Mouse (Mus musculus) stomach, postnatal 0 days (tissue): ENCODE results near the gene Rps6kb2. TPM values are rescaled to one million over a fixed set of nuclear protein-coding genes. Genes with fewer than 3 reads are reported as not detected.
"Not testable (repeated sequence)": the region's sequence is repeated elsewhere in the genome, so short reads cannot be mapped to it uniquely, and the experiment has no call there.

Experiments
- ATAC-seq: fragments of 200-750 bp; cut with Nextera tagmentation; 2 replicates; pipeline ENCODE4 v1.8.0; 2017; ENCODE audit not compliant: low FRiP score, low TSS enrichment
- DNase-seq: peaks from one replicate; pipeline ENCODE4 v3.0.0-alpha.2; 2016; ENCODE audit warnings: low spot score
- H3K27ac ChIP-seq: fragments of 300-500 bp; sonication (generic); replicated peaks from 2 replicates; pipeline ENCODE4 v1.5.1; 2014; ENCODE audit warnings: mild to moderate bottlenecking, control low read depth
- H3K27me3 ChIP-seq: fragments of 300-500 bp; sonication (generic); 2 replicates; pipeline ENCODE4 v1.6.1; 2014; ENCODE audit warnings: low read length; ENCODE audit not compliant: control insufficient read depth, insufficient read depth
- H3K36me3 ChIP-seq: fragments of 300-500 bp; sonication (generic); 2 replicates; pipeline ENCODE4 v1.6.1; 2014; ENCODE audit warnings: low read length, mixed read lengths; ENCODE audit not compliant: control insufficient read depth, insufficient read depth
- H3K4me1 ChIP-seq: fragments of 300-500 bp; sonication (generic); replicated peaks from 2 replicates; pipeline ENCODE4 v1.6.1; 2014; ENCODE audit warnings: antibody characterized with exemption; ENCODE audit not compliant: control insufficient read depth, insufficient read depth
- H3K4me2 ChIP-seq: fragments of 300-500 bp; sonication (generic); replicated peaks from 2 replicates; pipeline ENCODE4 v1.6.1; 2014; ENCODE audit warnings: low read depth, mild to moderate bottlenecking, control low read depth, moderate library complexity
- H3K4me3 ChIP-seq: fragments of 300-500 bp; sonication (generic); 2 replicates; pipeline ENCODE4 v1.5.1; 2014; ENCODE audit warnings: low read depth, low read length, control low read depth
- H3K9ac ChIP-seq: fragments of 300-500 bp; sonication (generic); 2 replicates; pipeline ENCODE4 v1.6.1; 2014; ENCODE audit warnings: mild to moderate bottlenecking, low read length, control low read depth, mixed read lengths
- H3K9me3 ChIP-seq: fragments of 300-500 bp; sonication (generic); 2 replicates; pipeline ENCODE4 v1.6.1; 2016; ENCODE audit warnings: low read length; ENCODE audit not compliant: control insufficient read depth
- CTCF ChIP-seq: IDR thresholded peaks from 2 replicates; pipeline ENCODE4 v1.5.1; 2016; ENCODE audit warnings: antibody characterized with exemption, low read depth, mild to moderate bottlenecking, moderate library complexity
- EP300 ChIP-seq: optimal IDR thresholded peaks from 2 replicates; pipeline ENCODE3; 2016; ENCODE audit warnings: antibody characterized with exemption
- WGBS: fragments of 180-500 bp; shearing (Covaris S2); extraction: QIAGEN DNeasy Blood & Tissue Kit; methylation state at CpG from one replicate; pipeline ENCODE4 v1.1.7; 2014; 5-methylcytosine and 5-hydroxymethylcytosine counted together
- polyA plus RNA-seq: library from polyadenylated mRNA; unstranded; fragments of >200 nt; fragmentation: Nextera tagmentation; extraction: Ambion mirVana; gene quantifications from 2 replicates; pipeline ENCODE4 v1.2.1, GENCODE M21; 2015

Gene Rps6kb2
- polyA plus RNA-seq, 1 experiment from 2014 or later: 41.1 TPM

DNA sequence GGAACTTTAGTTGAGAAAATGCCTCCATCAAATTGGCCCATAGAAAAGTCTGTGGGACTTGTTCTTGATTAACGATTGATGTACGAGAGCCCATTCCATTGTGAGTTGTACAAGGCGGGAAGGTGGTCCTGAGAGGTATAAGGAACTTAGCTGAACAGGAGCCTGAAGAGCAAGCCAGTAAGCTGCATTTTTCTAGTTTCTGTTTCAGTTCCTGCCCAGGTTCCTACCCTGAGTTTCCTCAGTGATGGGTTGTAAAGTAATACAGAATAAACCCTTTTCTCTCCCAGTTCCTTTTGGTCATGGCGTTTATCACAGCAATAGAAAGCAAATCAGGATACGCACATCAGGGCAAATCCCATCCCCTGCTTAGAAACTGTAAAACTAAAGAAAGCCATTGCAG is 25.2 kb downstream of the Rps6kb2 start:
- H3K4me3 ChIP-seq: no peak overlapping the region
- no peak overlapping the region for H3K4me2 ChIP-seq
- H3K9ac ChIP-seq: no peak overlapping the region
- no peak for ATAC-seq
- no peaks in the 10 kb centered on the region for H3K9me3 ChIP-seq
- no peak overlapping the region for H3K27ac ChIP-seq
- DNase-seq: no peak
- no peaks in the 10 kb centered on the region for H3K36me3 ChIP-seq
- TF ChIP-seq CTCF: no peak
- TF ChIP-seq EP300: no peak
- H3K27me3 ChIP-seq: no peaks in the 10 kb centered on the region
- no peaks in the 10 kb centered on the region for H3K4me1 ChIP-seq
- WGBS: 76% methylated on average over 5 of the region's 5 CpGs

DNA sequence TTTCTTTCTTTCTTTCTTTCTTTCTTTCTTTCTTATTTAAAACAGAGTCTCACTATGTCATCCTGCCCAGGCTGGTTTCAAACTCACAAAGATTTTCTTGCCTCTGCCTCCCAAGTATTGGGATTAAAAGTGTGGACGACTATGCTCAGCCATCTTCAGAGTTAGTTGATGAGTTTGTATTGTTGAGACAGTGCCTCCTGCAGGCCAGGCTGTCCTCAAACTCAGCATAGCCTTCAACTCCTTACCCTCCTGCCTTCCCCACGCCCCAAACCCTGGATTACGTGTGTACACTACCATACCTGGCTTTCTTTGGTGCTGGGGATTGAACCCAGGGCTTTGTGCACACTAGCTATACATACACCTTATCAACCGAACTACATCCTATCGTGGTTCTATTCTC is 26.7 kb downstream of the Rps6kb2 start:
- no peaks in the 10 kb centered on the region for H3K27me3 ChIP-seq
- no peak for ATAC-seq
- WGBS: 80% methylated on average over 5 of the region's 5 CpGs
- H3K36me3 ChIP-seq: peaks cover 6% of the 10 kb centered on the region
- no peak overlapping the region for H3K4me3 ChIP-seq
- TF ChIP-seq CTCF (peak; percentile 31), EP300 (no peak)
- H3K9ac ChIP-seq: no peak overlapping the region
- H3K9me3 ChIP-seq: no peaks in the 10 kb centered on the region
- H3K4me1 ChIP-seq: no peaks in the 10 kb centered on the region
- no peak overlapping the region for H3K4me2 ChIP-seq
- no peak for DNase-seq
- no peak overlapping the region for H3K27ac ChIP-seq

DNA sequence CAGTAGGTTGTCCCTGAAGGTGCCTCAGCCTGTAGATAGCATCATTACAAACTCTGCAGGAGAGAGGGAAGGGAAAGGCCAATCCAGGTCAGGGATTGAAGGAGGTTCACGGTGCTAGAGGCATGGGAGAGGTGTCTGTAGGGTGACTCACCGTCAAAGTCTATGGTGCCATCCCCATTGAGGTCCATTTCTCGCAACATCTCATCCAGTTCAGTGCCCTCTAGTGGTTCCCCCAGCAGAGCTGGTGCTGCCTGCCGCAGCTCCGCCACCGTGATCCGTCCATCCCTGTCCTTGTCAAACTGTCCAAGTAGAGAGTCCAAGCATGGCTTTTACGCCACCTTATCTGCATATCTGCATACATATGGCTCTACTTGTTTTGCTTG is 27.2 kb downstream of the Rps6kb2 start:
- H3K9ac ChIP-seq, H3K4me3 ChIP-seq, H3K36me3 ChIP-seq, H3K9me3 ChIP-seq, DNase-seq, H3K27me3 ChIP-seq, H3K27ac ChIP-seq, H3K4me1 ChIP-seq, H3K4me2 ChIP-seq: not testable (repeated sequence)
- ATAC-seq: peak; percentile 53
- WGBS: 10% methylated on average over 7 of the region's 8 CpGs
- TF ChIP-seq CTCF: peak; percentile 61

DNA sequence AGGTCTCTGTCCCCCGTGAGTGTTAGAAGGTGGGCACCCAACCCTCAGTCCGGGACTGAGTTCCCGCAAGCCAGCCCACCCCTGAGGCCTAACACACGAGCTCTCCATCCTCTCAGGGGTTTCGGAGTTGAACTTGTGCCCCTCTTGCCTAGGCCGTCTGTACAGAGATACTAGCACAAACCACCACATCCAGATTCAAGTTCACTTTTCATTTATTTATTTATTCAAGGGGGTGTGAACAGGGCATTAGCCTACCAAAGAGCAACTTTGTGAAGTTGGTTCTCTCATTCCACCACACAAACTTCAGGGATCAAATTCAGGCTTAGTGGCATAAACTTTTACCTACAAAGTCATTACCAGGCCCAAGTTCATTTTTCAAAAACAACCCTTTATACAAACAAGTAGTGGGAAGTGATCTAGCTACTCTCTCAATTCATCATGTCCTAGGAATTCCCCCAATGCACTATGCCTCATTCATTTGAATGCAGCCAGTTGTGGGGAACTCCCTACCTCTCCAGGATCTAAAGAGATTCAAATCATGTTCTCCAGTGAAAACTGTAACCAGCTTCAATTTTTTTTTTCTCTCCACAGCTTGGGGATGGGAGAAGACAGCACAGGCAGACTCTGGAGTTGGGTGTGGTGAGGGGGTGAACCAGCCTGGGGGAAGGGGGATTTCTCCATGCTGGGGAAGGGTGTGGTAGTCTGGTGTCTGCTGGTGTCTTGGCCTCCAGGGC is 27.8 kb downstream of the Rps6kb2 start:
- not testable (repeated sequence) for H3K9ac ChIP-seq, DNase-seq, H3K27me3 ChIP-seq, ATAC-seq, H3K4me1 ChIP-seq, H3K27ac ChIP-seq, H3K36me3 ChIP-seq, H3K4me2 ChIP-seq, H3K4me3 ChIP-seq, H3K9me3 ChIP-seq
- WGBS: 78% methylated on average over 6 of the region's 6 CpGs

DNA sequence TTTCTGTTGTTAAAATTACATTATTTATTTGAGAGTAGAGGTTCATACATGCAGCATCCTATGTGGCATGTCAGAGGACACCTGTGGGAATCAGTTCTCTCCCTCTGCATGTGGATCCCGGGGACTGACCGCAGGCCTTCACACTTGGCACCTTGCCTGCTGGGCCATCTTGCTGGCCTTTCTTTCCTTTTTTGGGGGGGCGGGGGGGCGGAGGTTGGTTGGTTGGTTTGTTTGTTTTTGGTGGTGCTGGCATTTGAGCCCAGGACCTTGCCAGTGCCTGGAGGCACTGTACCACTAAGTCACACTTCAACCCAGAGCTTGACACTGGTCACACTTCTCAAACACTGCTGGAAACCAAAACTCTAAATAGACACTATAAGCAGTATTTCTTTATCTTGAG is 28.8 kb downstream of the Rps6kb2 start:
- Histone ChIP-seq H3K4me2 (no peak overlapping the region), H3K4me3 (no peak overlapping the region), H3K27ac (no peak overlapping the region), H3K4me1 (no peaks in the 10 kb centered on the region), H3K9ac (no peak overlapping the region), H3K27me3 (no peaks in the 10 kb centered on the region), H3K9me3 (no peaks in the 10 kb centered on the region), H3K36me3 (peaks cover 14% of the 10 kb centered on the region)
- TF ChIP-seq CTCF: no peak
- TF ChIP-seq EP300: no peak
- WGBS: 90% methylated on average over 4 of the region's 4 CpGs
- DNase-seq (no peak), ATAC-seq (no peak)

DNA sequence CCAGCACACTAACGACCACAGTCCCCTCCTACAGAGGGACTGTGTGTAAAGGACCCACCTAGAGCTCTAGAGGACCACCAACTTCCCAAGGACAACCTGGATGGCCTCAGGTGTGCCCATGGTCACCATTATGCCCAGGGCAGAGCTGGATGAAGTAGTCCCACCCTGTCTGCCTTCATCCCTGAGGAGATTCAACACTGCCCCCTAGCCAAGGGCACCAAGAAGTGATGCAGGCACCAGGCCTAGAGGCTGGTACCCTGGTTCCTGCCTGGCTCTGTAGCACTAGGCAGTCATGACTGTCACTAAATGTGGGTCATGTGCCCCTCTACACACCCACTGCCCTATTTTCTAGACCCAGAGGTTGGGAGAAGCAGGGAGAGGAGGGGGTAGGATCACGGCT is 31.4 kb downstream of the Rps6kb2 start:
- Histone ChIP-seq H3K27me3 (no peaks in the 10 kb centered on the region), H3K9ac (no peak overlapping the region), H3K9me3 (no peaks in the 10 kb centered on the region), H3K36me3 (peaks cover 20% of the 10 kb centered on the region), H3K4me3 (no peak overlapping the region), H3K4me1 (0 out of 2 replicates have a peak, but pooled peaks cover under 1% of the 10 kb centered on the region), H3K27ac (no peak overlapping the region), H3K4me2 (no peak overlapping the region)
- peak; percentile 24; the same call in 1 of the 2 replicates for TF ChIP-seq CTCF
- TF ChIP-seq EP300: no peak
- no peak for ATAC-seq
- 79% methylated on average over 2 of the region's 2 CpGs for WGBS
- DNase-seq: no peak
